Mouse (Mus musculus) embryonic facial prominence, embryonic 14.5 days (tissue): ENCODE data around the gene Eif3m. TPM values are rescaled to one million over a fixed set of nuclear protein-coding genes. Genes with fewer than 3 reads are reported as not detected.
A peak's percentile ranks its signal among the peaks of the same experiment; 100 is the strongest.

Experiments
- ATAC-seq: fragments of 200-750 bp; cut with Nextera tagmentation; 2 replicates; pipeline ENCODE4 v1.8.0; 2017; ENCODE audit warnings: low read depth, moderate number of reproducible peaks, moderate TSS enrichment
- DNase-seq: peaks from one replicate; pipeline ENCODE4 v3.0.0-alpha.2; 2015; ENCODE audit warnings: low spot score
- H3K27ac ChIP-seq: fragments of 300-500 bp; sonication (generic); replicated peaks from 2 replicates; pipeline ENCODE4 v1.5.1; 2014; ENCODE audit warnings: low read depth, mild to moderate bottlenecking, low read length, moderate library complexity
- H3K27me3 ChIP-seq: fragments of 300-500 bp; sonication (generic); replicated peaks from 2 replicates; pipeline ENCODE4 v1.6.1; 2014; ENCODE audit warnings: low read length; ENCODE audit not compliant: control insufficient read depth, insufficient read depth
- H3K36me3 ChIP-seq: fragments of 300-500 bp; sonication (generic); 2 replicates; pipeline ENCODE4 v1.6.1; 2014; ENCODE audit warnings: low read length, mixed read lengths; ENCODE audit not compliant: control insufficient read depth, insufficient read depth
- H3K4me1 ChIP-seq: fragments of 300-500 bp; sonication (generic); 2 replicates; pipeline ENCODE4 v1.6.1; 2014; ENCODE audit warnings: antibody characterized with exemption, low read length; ENCODE audit not compliant: control insufficient read depth, insufficient read depth
- H3K4me2 ChIP-seq: fragments of 300-500 bp; sonication (generic); 2 replicates; pipeline ENCODE4 v1.6.1; 2014; ENCODE audit warnings: low read depth, mild to moderate bottlenecking, low read length, moderate library complexity, mixed read lengths
- H3K4me3 ChIP-seq: fragments of 300-500 bp; sonication (generic); 2 replicates; pipeline ENCODE4 v1.5.1; 2014; ENCODE audit warnings: low read depth, mild to moderate bottlenecking, low read length
- H3K9ac ChIP-seq: fragments of 300-500 bp; sonication (generic); 2 replicates; pipeline ENCODE4 v1.6.1; 2014; ENCODE audit warnings: low read depth, mild to moderate bottlenecking, low read length, moderate library complexity, mixed read lengths
- H3K9me3 ChIP-seq: fragments of 300-500 bp; sonication (generic); 2 replicates; pipeline ENCODE4 v1.6.1; 2016; ENCODE audit warnings: low read length; ENCODE audit not compliant: control insufficient read depth
- WGBS: fragments of 180-500 bp; shearing (Covaris S2); extraction: QIAGEN DNeasy Blood & Tissue Kit; methylation state at CpG from one replicate; pipeline ENCODE4 v1.1.7; 2014; 5-methylcytosine and 5-hydroxymethylcytosine counted together
- polyA plus RNA-seq: library from polyadenylated mRNA; unstranded; fragments of >200 nt; fragmentation: Nextera tagmentation; extraction: Ambion mirVana; gene quantifications from 2 replicates; pipeline ENCODE4 v1.2.1, GENCODE M21; 2014

The Eif3m gene
- 279 and 283 TPM in 2 replicates for polyA plus RNA-seq

DNA sequence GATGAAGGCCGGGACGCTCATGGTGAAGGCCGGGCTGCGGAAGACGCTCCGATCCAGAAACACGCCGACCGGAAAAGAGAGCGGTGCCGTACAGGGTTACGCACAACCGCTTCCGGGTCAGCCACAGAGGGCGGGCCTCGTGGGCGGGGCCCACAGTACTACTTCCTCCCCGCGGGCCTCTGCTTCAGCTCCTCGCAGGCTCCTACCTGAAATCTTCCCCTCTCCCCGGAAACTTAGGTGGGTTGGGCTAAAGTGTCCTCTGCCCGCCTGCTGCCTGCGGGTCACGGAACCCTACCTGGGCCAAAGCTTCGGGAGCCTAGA is at the start of gene Eif3m:
Gene Eif3m (minus strand): TSS at position 114 of the 321 bp plus-strand sequence.
- Histone ChIP-seq H3K36me3 (peaks cover 21% of the 10 kb centered on the region), H3K27me3 (no peaks in the 10 kb centered on the region), H3K9me3 (no peaks in the 10 kb centered on the region), H3K4me3 (peak within 1 kb of the TSS; percentile 94), H3K9ac (peak within 1 kb of the TSS; percentile 92), H3K4me1 (peaks cover 8% of the 10 kb centered on the region), H3K27ac (peak within 1 kb of the TSS; percentile 68), H3K4me2 (peak within 1 kb of the TSS; percentile 83)
- peak; percentile 96 for DNase-seq
- ATAC-seq: peak; percentile 100
- 2% methylated on average over 22 of the region's 25 CpGs for WGBS

DNA sequence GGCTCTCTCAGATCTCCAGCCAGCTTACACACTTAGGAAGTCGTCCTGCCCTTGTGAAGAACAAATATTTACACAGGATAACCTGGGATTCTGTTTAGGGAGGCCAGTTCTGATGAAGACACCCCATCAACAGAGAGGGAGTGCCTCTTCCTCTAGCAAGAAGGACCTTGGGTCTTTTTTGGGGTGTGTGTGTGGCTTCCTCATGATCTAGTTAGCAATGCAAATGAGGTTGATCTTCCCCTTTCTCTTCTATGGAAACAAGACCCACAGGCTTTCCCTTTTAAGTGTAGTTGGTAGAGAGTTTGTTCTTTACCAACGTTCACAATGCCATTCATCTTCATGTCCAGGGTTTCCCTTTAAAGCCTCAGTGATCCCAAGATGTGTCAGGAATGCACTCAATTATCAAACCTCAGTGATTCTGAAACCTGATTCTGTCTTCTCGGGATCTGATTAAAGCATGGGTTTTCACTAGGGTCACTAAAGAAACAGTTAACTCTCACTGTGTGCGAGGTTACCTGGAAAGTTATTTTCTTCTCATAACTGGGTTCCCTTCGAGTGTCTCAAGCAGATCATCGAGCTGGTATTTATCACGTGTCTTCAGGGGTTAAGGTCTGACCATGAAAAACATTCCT is 46.0 kb upstream of the Eif3m start:
- H3K27ac ChIP-seq: no peak overlapping the region
- DNase-seq (no peak), ATAC-seq (no peak)
- no peak overlapping the region for H3K4me2 ChIP-seq
- H3K9me3 ChIP-seq: no peaks in the 10 kb centered on the region
- H3K36me3 ChIP-seq: no peaks in the 10 kb centered on the region
- 43% methylated on average over 7 of the region's 7 CpGs for WGBS
- H3K9ac ChIP-seq: no peak overlapping the region
- H3K27me3 ChIP-seq: no peaks in the 10 kb centered on the region
- H3K4me1 ChIP-seq: no peaks in the 10 kb centered on the region
- no peak overlapping the region for H3K4me3 ChIP-seq

DNA sequence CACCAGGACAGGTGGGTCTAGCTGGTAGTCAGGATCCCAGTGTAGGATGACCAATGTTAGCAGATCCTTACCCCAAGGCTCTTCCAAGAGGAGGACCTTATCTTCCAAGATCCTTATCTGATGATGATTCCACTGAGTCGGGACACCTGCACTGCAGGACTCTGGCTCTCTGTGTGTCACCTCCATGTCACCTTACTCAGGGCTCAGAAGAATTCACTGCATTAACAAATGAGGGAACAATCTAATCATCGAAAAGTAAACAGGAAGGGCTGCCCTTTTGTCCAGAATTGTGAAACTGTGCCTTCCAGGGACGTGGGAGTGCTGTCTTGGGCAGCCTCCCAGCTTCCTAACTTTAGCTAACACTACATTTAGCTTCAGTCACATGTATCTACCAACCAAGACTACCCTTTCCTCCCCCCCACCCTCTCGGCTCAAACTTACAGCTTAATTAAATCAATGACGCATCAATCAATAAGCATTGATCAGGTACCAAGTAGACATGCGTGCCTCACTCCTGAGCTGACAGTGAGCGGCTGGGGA is 41.8 kb upstream of the Eif3m start:
- ATAC-seq (no peak), DNase-seq (no peak)
- Histone ChIP-seq H3K9me3 (no peaks in the 10 kb centered on the region), H3K4me2 (no peak overlapping the region), H3K4me3 (no peak overlapping the region), H3K4me1 (no peaks in the 10 kb centered on the region), H3K27ac (no peak overlapping the region), H3K9ac (no peak overlapping the region), H3K27me3 (no peaks in the 10 kb centered on the region), H3K36me3 (no peaks in the 10 kb centered on the region)
- 75% methylated on average over 7 of the region's 7 CpGs for WGBS

DNA sequence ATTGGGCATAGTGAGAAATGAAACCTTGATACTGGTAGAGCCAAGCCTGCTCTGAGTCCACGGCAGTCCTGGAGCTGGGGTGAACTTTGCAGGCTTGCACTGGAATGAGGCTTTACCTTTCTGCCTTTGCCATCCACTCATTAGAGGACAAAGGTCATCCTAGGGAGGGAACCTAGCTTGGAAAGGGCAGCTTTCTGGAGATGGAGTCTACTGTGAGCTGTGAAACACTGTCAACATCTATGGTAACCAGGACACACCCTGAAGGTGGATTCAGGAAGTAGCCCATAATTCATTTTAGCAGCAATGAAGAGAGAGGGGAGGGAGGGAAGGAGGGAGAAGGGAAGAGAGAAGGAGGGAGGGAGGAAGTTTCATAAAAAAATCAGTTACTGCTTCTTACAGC is 38.6 kb upstream of the Eif3m start:
- no peak overlapping the region for H3K27ac ChIP-seq
- no peak overlapping the region for H3K9ac ChIP-seq
- H3K4me2 ChIP-seq: no peak overlapping the region
- H3K36me3 ChIP-seq: no peaks in the 10 kb centered on the region
- DNase-seq (no peak), ATAC-seq (no peak)
- no peaks in the 10 kb centered on the region for H3K4me1 ChIP-seq
- H3K9me3 ChIP-seq: no peaks in the 10 kb centered on the region
- no peak overlapping the region for H3K4me3 ChIP-seq
- 84% methylated on average over 1 of the region's 1 CpGs for WGBS
- no peaks in the 10 kb centered on the region for H3K27me3 ChIP-seq

DNA sequence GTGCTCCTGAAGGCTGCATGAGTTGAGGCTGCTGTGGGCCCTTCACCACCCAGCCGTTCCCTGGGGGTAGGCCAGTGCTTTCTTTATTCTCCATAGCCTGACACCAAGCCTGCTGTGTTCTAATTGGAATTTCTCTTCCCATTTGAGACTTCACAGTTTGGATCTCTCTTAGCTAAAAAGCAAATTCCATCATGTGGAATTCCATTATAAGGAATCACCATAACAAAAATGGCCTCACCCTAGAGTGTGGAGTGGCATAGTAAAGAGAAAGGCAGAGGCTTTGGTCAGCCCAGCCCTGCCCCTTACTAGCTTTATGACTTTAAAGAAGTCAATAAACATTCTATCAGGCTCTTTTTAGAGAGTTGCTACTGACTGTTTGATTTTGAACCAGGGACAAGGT is 31.4 kb upstream of the Eif3m start:
- H3K36me3 ChIP-seq: no peaks in the 10 kb centered on the region
- ATAC-seq: no peak
- H3K9me3 ChIP-seq: no peaks in the 10 kb centered on the region
- no peak overlapping the region for H3K4me3 ChIP-seq
- no peak overlapping the region for H3K4me2 ChIP-seq
- H3K9ac ChIP-seq: no peak overlapping the region
- no peaks in the 10 kb centered on the region for H3K4me1 ChIP-seq
- DNase-seq: no peak
- H3K27ac ChIP-seq: no peak overlapping the region
- no peaks in the 10 kb centered on the region; the same call in 1 of the 2 replicates for H3K27me3 ChIP-seq
- WGBS: 21% methylated on average over 1 of the region's 1 CpGs

DNA sequence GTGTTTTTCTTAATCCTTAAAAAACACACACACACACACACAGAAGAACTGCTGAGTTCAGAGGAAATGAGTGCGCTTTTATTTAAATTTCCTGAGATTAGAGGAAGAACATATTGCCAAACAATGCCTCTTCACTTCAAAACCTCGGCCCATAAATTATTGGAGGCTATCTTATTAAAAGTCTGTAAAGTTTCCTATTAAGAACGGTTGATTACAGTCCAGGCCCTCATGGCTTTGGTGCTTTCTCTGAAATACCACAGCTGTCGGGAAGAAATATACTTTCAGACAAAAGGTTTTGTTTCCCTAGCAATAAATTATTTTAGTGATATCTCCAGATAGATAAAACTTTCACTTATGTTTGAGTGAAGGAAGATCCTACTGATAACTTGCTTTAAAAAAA is 26.3 kb upstream of the Eif3m start:
- Histone ChIP-seq H3K27ac (no peak overlapping the region), H3K36me3 (no peaks in the 10 kb centered on the region), H3K27me3 (no peaks in the 10 kb centered on the region), H3K9me3 (no peaks in the 10 kb centered on the region), H3K9ac (no peak overlapping the region), H3K4me1 (no peaks in the 10 kb centered on the region), H3K4me2 (no peak overlapping the region), H3K4me3 (no peak overlapping the region)
- WGBS: 81% methylated on average over 4 of the region's 4 CpGs
- no peak for DNase-seq
- no peak for ATAC-seq

DNA sequence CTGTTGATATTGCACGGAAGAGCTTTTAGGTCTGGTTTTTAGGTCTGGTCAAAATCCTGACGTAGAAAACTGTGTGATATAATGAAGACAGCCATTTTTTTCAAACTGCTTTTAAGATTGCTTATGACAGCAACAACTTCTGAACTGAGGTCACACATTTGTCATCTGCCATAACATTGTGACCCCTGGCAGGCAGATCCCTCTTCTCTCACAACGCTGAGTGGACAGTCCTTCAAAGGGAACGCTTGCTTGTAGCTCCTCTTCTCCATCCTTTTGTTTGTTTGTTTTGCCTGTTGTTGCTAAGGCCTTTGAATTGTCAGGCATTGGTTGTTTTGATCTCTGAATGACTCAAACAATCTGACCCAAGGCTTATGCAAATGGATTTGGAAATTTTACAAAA is 24.0 kb upstream of the Eif3m start:
- Histone ChIP-seq H3K4me3 (no peak overlapping the region), H3K4me1 (no peaks in the 10 kb centered on the region), H3K27ac (no peak overlapping the region), H3K9me3 (no peaks in the 10 kb centered on the region), H3K4me2 (no peak overlapping the region), H3K9ac (no peak overlapping the region), H3K27me3 (no peaks in the 10 kb centered on the region), H3K36me3 (no peaks in the 10 kb centered on the region)
- DNase-seq (no peak), ATAC-seq (no peak)
- 66% methylated on average over 4 of the region's 4 CpGs for WGBS

DNA sequence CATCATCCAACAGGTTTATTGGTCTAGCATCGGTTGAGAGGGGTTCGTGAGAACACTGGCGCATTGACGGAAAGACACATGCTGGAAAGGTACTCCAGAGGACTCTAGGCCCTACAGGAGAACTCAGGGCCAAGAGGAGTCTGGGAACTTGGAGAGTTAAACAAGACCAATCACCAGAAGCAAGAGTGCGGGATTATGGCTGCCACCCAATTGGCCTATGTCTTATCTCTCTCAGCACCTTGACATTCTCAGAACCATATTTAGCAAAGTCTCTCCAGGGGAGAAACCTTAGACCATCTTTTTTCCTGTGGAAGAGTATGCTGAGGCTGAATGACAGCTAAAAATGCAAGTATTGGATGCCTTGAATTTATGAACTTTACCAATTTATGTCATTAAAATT is 22.0 kb upstream of the Eif3m start:
- WGBS: 83% methylated on average over 5 of the region's 5 CpGs

DNA sequence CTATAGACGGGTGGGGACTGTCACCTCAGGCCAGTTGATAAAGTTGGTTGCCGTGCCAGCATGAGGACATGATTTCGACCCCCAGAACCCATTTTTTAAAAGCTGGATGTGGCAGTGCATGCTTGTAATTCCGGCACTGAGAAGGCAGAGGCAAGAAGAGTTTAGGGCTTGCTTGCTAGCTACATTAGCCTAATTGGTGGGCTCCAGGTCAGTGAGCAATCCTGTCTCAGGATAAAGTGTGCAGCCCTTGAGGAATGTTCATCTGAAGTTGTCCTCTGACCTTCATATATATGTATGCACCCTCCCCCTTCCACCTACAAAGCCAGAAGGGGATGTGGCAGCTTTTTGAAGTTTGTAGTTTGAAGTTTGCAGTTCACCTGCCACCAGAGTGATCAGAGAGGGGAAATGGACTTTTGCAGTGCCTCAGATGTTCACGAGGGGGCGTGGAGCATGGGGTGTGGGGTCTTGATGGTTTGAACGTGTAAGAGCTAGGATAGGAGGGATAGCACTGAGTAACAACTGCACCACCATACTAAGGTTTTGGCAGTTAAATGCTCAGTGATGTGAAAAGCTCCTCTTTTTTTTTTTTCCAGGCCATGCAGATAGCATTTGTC is 21.2 kb upstream of the Eif3m start:
- no peaks in the 10 kb centered on the region for H3K27me3 ChIP-seq
- no peak overlapping the region for H3K9ac ChIP-seq
- ATAC-seq (no peak), DNase-seq (no peak)
- 76% methylated on average over 7 of the region's 7 CpGs for WGBS
- H3K4me3 ChIP-seq: no peak overlapping the region
- no peak overlapping the region for H3K4me2 ChIP-seq
- no peaks in the 10 kb centered on the region for H3K9me3 ChIP-seq
- H3K4me1 ChIP-seq: no peaks in the 10 kb centered on the region
- no peaks in the 10 kb centered on the region for H3K36me3 ChIP-seq
- no peak overlapping the region for H3K27ac ChIP-seq

More for the DNA sequence above, 22.0 kb upstream of the Eif3m start:
- Histone ChIP-seq H3K9ac (no peak overlapping the region), H3K27me3 (no peaks in the 10 kb centered on the region), H3K4me1 (no peaks in the 10 kb centered on the region), H3K9me3 (no peaks in the 10 kb centered on the region), H3K4me2 (no peak overlapping the region), H3K27ac (no peak overlapping the region), H3K4me3 (no peak overlapping the region), H3K36me3 (no peaks in the 10 kb centered on the region)
- no peak for DNase-seq
- ATAC-seq: no peak
